In genomic region chr13:99409216-99409615, GRCm38 (mm10) we compare ENCODE assay signal across 20 mouse cellular contexts.
DNase-seq lines count a peak whose midpoint lies in the region; ATAC-seq and TF ChIP-seq lines count a peak whose summit lies in the region.
"Had no signal": no experiment of that assay in that cellular context is flagged by ENCODE, and none has a peak within 500 bp of the region (broad histone marks: within the 10 kb centered on the region; RNA-seq: fewer than 3 reads in every experiment).

No protein-coding gene starts in this region.

- no peaks in the 10 kb centered on the region for H3K9me3 ChIP-seq in hindbrain, postnatal 0 days (ENCODE audit: low read length)
- H3K9me3 ChIP-seq in hindbrain, embryonic 11.5 days (ENCODE audit: control insufficient read depth, low read length): no peaks in the 10 kb centered on the region
- H3K9me3 ChIP-seq in forebrain, embryonic 14.5 days (replicated peaks; ENCODE audit: control insufficient read depth, low read length): no peaks in the 10 kb centered on the region
- H3K9me3 ChIP-seq in forebrain, embryonic 16.5 days (ENCODE audit: control insufficient read depth, low read length): no peaks in the 10 kb centered on the region
- H3K9me3 ChIP-seq: embryonic facial prominence, embryonic 12.5 days; heart, embryonic 10.5 days; hindbrain, embryonic 13.5 days; intestine, embryonic 15.5 days had no signal

- 0 out of 2 replicates have a peak, but pooled peaks cover 6% of the 10 kb centered on the region for H3K36me3 ChIP-seq in hindbrain, postnatal 0 days (ENCODE audit: insufficient read depth, low read length)
- H3K36me3 ChIP-seq in hindbrain, embryonic 11.5 days (ENCODE audit: control insufficient read depth, insufficient read depth, low read length): no peaks in the 10 kb centered on the region
- H3K36me3 ChIP-seq in forebrain, embryonic 14.5 days (ENCODE audit: control insufficient read depth, insufficient read depth, low read length): peaks cover 41% of the 10 kb centered on the region
- no peaks in the 10 kb centered on the region for H3K36me3 ChIP-seq in forebrain, embryonic 16.5 days (ENCODE audit: control insufficient read depth, insufficient read depth)

- TF ChIP-seq CTCF in hindbrain, postnatal 0 days (IDR thresholded peaks at IDR 0.05; ENCODE audit: low read depth): no peak
- no peak for TF ChIP-seq CTCF in lung, adult 2 months (IDR thresholded peaks at IDR 0.05; ENCODE audit: insufficient read depth, low read length)

- ATAC-seq in hindbrain, postnatal 0 days: no peak
- no peak for ATAC-seq in hindbrain, embryonic 11.5 days (ENCODE audit: low FRiP score)
- ATAC-seq in forebrain, embryonic 14.5 days: no peak
- ATAC-seq in forebrain, embryonic 16.5 days: 0 out of 2 replicates have a peak, but pooled peaks have one; percentile 37
- ATAC-seq: intestine, embryonic 15.5 days had no signal

- no peak overlapping the region for H3K9ac ChIP-seq in hindbrain, postnatal 0 days (replicated peaks; ENCODE audit: low read length)
- no peak overlapping the region for H3K9ac ChIP-seq in hindbrain, embryonic 11.5 days (ENCODE audit: low read depth, low read length)
- no peak overlapping the region for H3K9ac ChIP-seq in forebrain, embryonic 14.5 days (ENCODE audit: low read length)
- H3K9ac ChIP-seq in forebrain, embryonic 16.5 days (replicated peaks; ENCODE audit: low read depth, low read length): no peak overlapping the region
- H3K9ac ChIP-seq: embryonic facial prominence, embryonic 12.5 days; hindbrain, embryonic 13.5 days; intestine, embryonic 15.5 days had no signal

- no peak for TF ChIP-seq POLR2A in lung, adult 2 months (IDR thresholded peaks at IDR 0.05; ENCODE audit: borderline replicate concordance, extremely low read depth, low read depth, low read length)

- H3K4me3 ChIP-seq in hindbrain, postnatal 0 days (ENCODE audit: low read length): no peak overlapping the region
- H3K4me3 ChIP-seq in hindbrain, embryonic 11.5 days (ENCODE audit: low read depth, low read length): no peak overlapping the region
- no peak overlapping the region for H3K4me3 ChIP-seq in forebrain, embryonic 14.5 days (ENCODE audit: low read depth, low read length)
- no peak overlapping the region for H3K4me3 ChIP-seq in forebrain, embryonic 16.5 days (replicated peaks; ENCODE audit: low read length)
- no peak overlapping the region for H3K4me3 ChIP-seq in lung, adult 2 months (replicated peaks; ENCODE audit: extremely low read depth, low read depth, low read length)
- H3K4me3 ChIP-seq: embryonic facial prominence, embryonic 12.5 days; heart, embryonic 10.5 days; hindbrain, embryonic 13.5 days; intestine, embryonic 15.5 days had no signal

- WGBS in hindbrain, postnatal 0 days: 22% methylated on average over 2 of the region's 2 CpGs
- WGBS in hindbrain, embryonic 11.5 days: 49% methylated on average over 2 of the region's 2 CpGs
- WGBS in forebrain, embryonic 14.5 days: 23% methylated on average over 2 of the region's 2 CpGs
- whole genome bisulfite sequencing in forebrain, embryonic 16.5 days: 19% methylated on average over 2 of the region's 2 CpGs
- WGBS in lung, adult 2 months: 70% methylated on average over 2 of the region's 2 CpGs

- H3K4me1 ChIP-seq in hindbrain, postnatal 0 days (ENCODE audit: insufficient read depth, low read length): 0 out of 2 replicates have a peak, but pooled peaks cover 7% of the 10 kb centered on the region
- peaks cover 8% of the 10 kb centered on the region for H3K4me1 ChIP-seq in hindbrain, embryonic 11.5 days (replicated peaks; ENCODE audit: control insufficient read depth, insufficient read depth, low read length)
- H3K4me1 ChIP-seq in forebrain, embryonic 14.5 days (ENCODE audit: control insufficient read depth, insufficient read depth, low read length): peaks cover 7% of the 10 kb centered on the region; the same call in 1 of the 2 replicates
- H3K4me1 ChIP-seq in forebrain, embryonic 16.5 days (replicated peaks; ENCODE audit: control insufficient read depth, insufficient read depth, low read length): peaks cover 5% of the 10 kb centered on the region; the same call in 1 of the 2 replicates
- no peaks in the 10 kb centered on the region; the same call in 1 of the 2 replicates for H3K4me1 ChIP-seq in lung, adult 2 months (ENCODE audit: control insufficient read depth, insufficient read depth, low read length)

- no peak overlapping the region for H3K4me2 ChIP-seq in hindbrain, postnatal 0 days (ENCODE audit: low read depth, low read length)
- H3K4me2 ChIP-seq in hindbrain, embryonic 11.5 days (replicated peaks; ENCODE audit: low read depth, low read length): no peak overlapping the region
- no peak overlapping the region for H3K4me2 ChIP-seq in forebrain, embryonic 14.5 days (ENCODE audit: low read length)
- no peak overlapping the region for H3K4me2 ChIP-seq in forebrain, embryonic 16.5 days (ENCODE audit: low read length)
- H3K4me2 ChIP-seq: embryonic facial prominence, embryonic 12.5 days; hindbrain, embryonic 13.5 days; intestine, embryonic 15.5 days had no signal

- peak; percentile 12 for DNase-seq in hindbrain, postnatal 0 days (ENCODE audit: low spot score)
- DNase-seq in hindbrain, embryonic 11.5 days (ENCODE audit: low spot score): no peak
- no peak for DNase-seq in forebrain, embryonic 14.5 days (ENCODE audit: low spot score)
- DNase-seq in spleen, adult 12 weeks (ENCODE audit: low spot score): no peak
- no peak for DNase-seq in lung, adult 2 months
- DNase-seq: adrenal gland, adult 2 months; adrenal gland, postnatal 25 days; cerebellum, adult 11 months; cerebellum, adult 8-10 months; cerebellum, postnatal 14 days; embryo, embryonic 11 days; gastrocnemius, postnatal 10 days; heart, adult 18-20 months; heart, postnatal 10 days; heart, postnatal 4 days had no signal

- H3K27ac ChIP-seq in hindbrain, postnatal 0 days: no peak overlapping the region
- no peak overlapping the region for H3K27ac ChIP-seq in hindbrain, embryonic 11.5 days (ENCODE audit: low read depth, low read length)
- H3K27ac ChIP-seq in forebrain, embryonic 14.5 days (ENCODE audit: low read depth, low read length): peak overlapping the region; percentile 28; the same call in 1 of the 2 replicates
- no peak overlapping the region for H3K27ac ChIP-seq in forebrain, embryonic 16.5 days (ENCODE audit: low read length)
- H3K27ac ChIP-seq: embryonic facial prominence, embryonic 12.5 days; heart, embryonic 10.5 days; hindbrain, embryonic 13.5 days; intestine, embryonic 15.5 days had no signal

- no peaks in the 10 kb centered on the region for H3K27me3 ChIP-seq in hindbrain, postnatal 0 days (ENCODE audit: insufficient read depth, low read length)
- H3K27me3 ChIP-seq in hindbrain, embryonic 11.5 days (ENCODE audit: control insufficient read depth, insufficient read depth, low read length): no peaks in the 10 kb centered on the region
- H3K27me3 ChIP-seq in forebrain, embryonic 14.5 days (replicated peaks; ENCODE audit: control insufficient read depth, insufficient read depth, low read length): no peaks in the 10 kb centered on the region
- H3K27me3 ChIP-seq in forebrain, embryonic 16.5 days (replicated peaks; ENCODE audit: control insufficient read depth, insufficient read depth, low read length): no peaks in the 10 kb centered on the region
- H3K27me3 ChIP-seq: embryonic facial prominence, embryonic 12.5 days; hindbrain, embryonic 13.5 days; intestine, embryonic 15.5 days had no signal
